Comparison of ENCODE assay signal across 26 mouse cellular contexts in genomic region chr7:90085713-90086112, GRCm38 (mm10). TPM values are rescaled to one million over a fixed set of nuclear protein-coding genes. Genes with fewer than 3 reads are reported as not detected.
DNase-seq lines count a peak whose midpoint lies in the region; ATAC-seq lines count a peak whose summit lies in the region.
"Had no signal": no experiment of that assay in that cellular context is flagged by ENCODE, and none has a peak within 500 bp of the region (broad histone marks: within the 10 kb centered on the region; RNA-seq: fewer than 3 reads in every experiment).

No protein-coding gene starts in this region.

- H3K27ac ChIP-seq in limb, embryonic 12.5 days: 0 out of 2 replicates have a peak overlapping the region, but pooled peaks have one; percentile 12
- H3K27ac ChIP-seq in limb, embryonic 10.5 days: no peak overlapping the region
- H3K27ac ChIP-seq in lung, embryonic 15.5 days: peak overlapping the region; percentile 60
- H3K27ac ChIP-seq: heart, embryonic 13.5 days; hindbrain, embryonic 14.5 days; limb, embryonic 15.5 days; neural tube, embryonic 15.5 days had no signal

- no peaks in the 10 kb centered on the region for H3K9me3 ChIP-seq in limb, embryonic 12.5 days
- H3K9me3 ChIP-seq in limb, embryonic 10.5 days (replicated peaks): no peaks in the 10 kb centered on the region
- H3K9me3 ChIP-seq in lung, embryonic 15.5 days: no peaks in the 10 kb centered on the region
- H3K9me3 ChIP-seq: heart, embryonic 13.5 days; kidney, embryonic 15.5 days; limb, embryonic 15.5 days; neural tube, embryonic 15.5 days had no signal

- H3K4me2 ChIP-seq in limb, embryonic 12.5 days: no peak overlapping the region
- no peak overlapping the region for H3K4me2 ChIP-seq in lung, embryonic 15.5 days
- H3K4me2 ChIP-seq: heart, embryonic 13.5 days; hindbrain, embryonic 14.5 days; kidney, embryonic 15.5 days; limb, embryonic 15.5 days; neural tube, embryonic 15.5 days had no signal

- H3K27me3 ChIP-seq in limb, embryonic 12.5 days: no peaks in the 10 kb centered on the region
- no peaks in the 10 kb centered on the region for H3K27me3 ChIP-seq in limb, embryonic 10.5 days (ENCODE audit: low read depth, poor library complexity, severe bottlenecking)
- no peaks in the 10 kb centered on the region for H3K27me3 ChIP-seq in lung, embryonic 15.5 days
- H3K27me3 ChIP-seq: heart, embryonic 13.5 days; kidney, embryonic 15.5 days; limb, embryonic 15.5 days; neural tube, embryonic 15.5 days had no signal

- ATAC-seq in limb, embryonic 12.5 days (ENCODE audit: insufficient number of reproducible peaks, insufficient read depth, low FRiP score, low TSS enrichment, low read depth): no peak
- no peak for ATAC-seq in lung, embryonic 15.5 days (ENCODE audit: borderline replicate concordance, extremely low read depth, low FRiP score, low TSS enrichment)
- ATAC-seq: forebrain, embryonic 16.5 days; intestine, postnatal 0 days had no signal

- H3K9ac ChIP-seq in limb, embryonic 12.5 days (replicated peaks): no peak overlapping the region
- H3K9ac ChIP-seq in lung, embryonic 15.5 days: no peak overlapping the region
- H3K9ac ChIP-seq: heart, embryonic 13.5 days; hindbrain, embryonic 14.5 days; kidney, embryonic 15.5 days; limb, embryonic 15.5 days; neural tube, embryonic 15.5 days had no signal

- whole genome bisulfite sequencing in limb, embryonic 12.5 days: 84% methylated on average over 1 of the region's 1 CpGs
- WGBS in limb, embryonic 10.5 days: 90% methylated on average over 1 of the region's 1 CpGs
- 4% methylated on average over 1 of the region's 1 CpGs for WGBS in lung, embryonic 15.5 days

- no peak overlapping the region for H3K4me3 ChIP-seq in limb, embryonic 12.5 days (replicated peaks)
- no peak overlapping the region for H3K4me3 ChIP-seq in limb, embryonic 10.5 days
- H3K4me3 ChIP-seq in lung, embryonic 15.5 days: no peak overlapping the region
- H3K4me3 ChIP-seq: heart, embryonic 13.5 days; kidney, embryonic 15.5 days; limb, embryonic 15.5 days; neural tube, embryonic 15.5 days had no signal

- DNase-seq in limb, embryonic 10.5 days (ENCODE audit: low spot score): no peak
- DNase-seq in lung, postnatal 25 days (ENCODE audit: low spot score): no peak
- peak; percentile 17 for DNase-seq in brain, adult 2 months (ENCODE audit: low read depth, low spot score)
- peak; percentile 29 for DNase-seq in fibroblast of lung, adult 2 months (ENCODE audit: low read depth)
- DNase-seq in T-cell, adult 2 months (ENCODE audit: low spot score): no peak
- DNase-seq: adrenal gland, postnatal 25 days; B cell, adult 2 months; cerebellum, adult 2 months; cerebellum, postnatal 14 days; gastrocnemius, postnatal 10 days; heart, postnatal 10 days; kidney, postnatal 4 days; lung, adult 2 months; midbrain, embryonic 14.5 days; retina, postnatal 1 day; right cerebral cortex, postnatal 14 days; thymus, postnatal 4 days had no signal

- peaks cover 3% of the 10 kb centered on the region; the same call in 1 of the 2 replicates for H3K4me1 ChIP-seq in limb, embryonic 12.5 days (replicated peaks)
- no peaks in the 10 kb centered on the region for H3K4me1 ChIP-seq in limb, embryonic 10.5 days
- peaks cover 19% of the 10 kb centered on the region for H3K4me1 ChIP-seq in lung, embryonic 15.5 days
- H3K4me1 ChIP-seq: neural tube, embryonic 15.5 days had no signal

- no peaks in the 10 kb centered on the region for H3K36me3 ChIP-seq in limb, embryonic 12.5 days
- H3K36me3 ChIP-seq in limb, embryonic 10.5 days: no peaks in the 10 kb centered on the region
- H3K36me3 ChIP-seq in lung, embryonic 15.5 days: no peaks in the 10 kb centered on the region
- H3K36me3 ChIP-seq: heart, embryonic 13.5 days; kidney, embryonic 15.5 days; limb, embryonic 15.5 days; neural tube, embryonic 15.5 days had no signal

RNA-seq across cellular contexts. Expression of gene Picalm, which starts 44.3 kb away (rescaled TPM):
- 39.2 and 45.4 TPM in 2 replicates for polyA plus RNA-seq in limb, embryonic 12.5 days (2016; fragmentation: Nextera tagmentation; extraction: Ambion mirVana)
- polyA plus RNA-seq in limb, embryonic 10.5 days (2016; fragmentation: Nextera tagmentation; extraction: Ambion mirVana): 20.6 and 25.4 TPM in 2 replicates
- 40.8 and 43.2 TPM in 2 replicates for polyA plus RNA-seq in lung, embryonic 15.5 days (2015; fragmentation: Nextera tagmentation; extraction: Ambion mirVana)

Comparison
In these comparisons a context has a peak if more than half of its experiments do, and no peak if none do; other contexts are left out.
1. DNase-seq: peak in brain, adult 2 months (single experiment) and fibroblast of lung, adult 2 months (single experiment); none in limb, embryonic 10.5 days (single experiment), lung, postnatal 25 days (single experiment) and T-cell, adult 2 months (single experiment).